Mouse (Mus musculus) left cerebral cortex, adult 2 months (tissue): ENCODE data around the gene Bbc3. TPM values are rescaled to one million over a fixed set of nuclear protein-coding genes. Genes with fewer than 3 reads are reported as not detected.
A peak's percentile ranks its signal among the peaks of the same experiment; 100 is the strongest.
"Not testable (repeated sequence)": the region's sequence is repeated elsewhere in the genome, so short reads cannot be mapped to it uniquely, and the experiment has no call there.

Experiments used
- DNase-seq, 2 experiments: peaks; one replicate each; pipeline ENCODE4 v3.0.0; 2021 to 2022; ENCODE audit warnings: low spot score in 2 of 2, mixed read lengths in 1 of 2; ENCODE audit errors: extremely low spot score in 1 of 2
- H3K27ac ChIP-seq: fragments of 200-600 bp; 2 replicates; pipeline ENCODE4 v1.8.1; 2022
- H3K4me3 ChIP-seq: fragments of 200-600 bp; 2 replicates; pipeline ENCODE4 v1.8.1; 2022
- CTCF ChIP-seq: fragments of 200-600 bp; IDR thresholded peaks from 2 replicates; pipeline ENCODE4 v1.8.1; 2022; ENCODE audit warnings: antibody characterized with exemption, mild to moderate bottlenecking, moderate library complexity
- intact Hi-C: fragments of 180-260 bp; cut with DNase I; formaldehyde crosslinking; loops from one replicate; pipeline ENCODE4 v1.15.1; 2025
- long read RNA-seq, 2 experiments: library from polyadenylated mRNA; stranded (forward); transcript quantifications; one replicate each; pipeline ENCODE4 v2.0.0; 2021; ENCODE audit warnings: borderline mapping rate in 2 of 2
- total RNA-seq, 2 experiments: library from RNA; stranded (reverse); gene quantifications; 2 replicates each; pipeline ENCODE4 v1.2.3; 2021

Bbc3 gene
- 1 to 10 TPM; 9.1 to 9.7 TPM for total RNA-seq
- long read RNA-seq, experiment 1, transcript Bbc3-201 (4 exons, 1,814 nt) = major isoform, 6 of 13 reads
- long read RNA-seq, experiment 1, partial matches to known transcripts = 1 of 13 reads
- long read RNA-seq, experiment 1, other reads (novel, unspliced or antisense) = 4 of 13 reads
- long read RNA-seq, experiment 2, partial matches to known transcripts = 0 of 6 reads
- long read RNA-seq, experiment 2, other reads (novel, unspliced or antisense) = 4 of 6 reads

DNA sequence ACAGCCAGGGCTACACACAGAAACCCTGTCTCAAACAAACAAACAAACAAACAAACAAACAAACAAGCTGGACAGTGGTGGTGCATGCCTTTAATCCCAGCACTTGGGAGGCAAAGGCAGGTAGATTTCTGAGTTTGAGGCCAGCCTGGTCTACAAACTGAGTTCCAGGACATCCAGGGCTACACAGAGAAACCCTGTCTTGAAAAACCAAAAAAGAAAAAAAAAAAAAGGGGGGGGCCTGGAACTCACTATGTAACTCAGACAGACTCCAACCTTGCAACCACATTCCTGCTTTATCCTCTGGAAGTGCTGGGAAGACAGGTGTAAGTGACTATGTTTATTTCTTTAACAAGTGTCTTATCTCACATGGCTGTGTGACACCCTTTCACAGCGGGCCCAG is at the start of gene Bbc3:
Bbc3 (plus strand) TSS at position 301 of the 400 bp plus-strand sequence.
- DNase-seq, intact Hi-C loops: not testable (repeated sequence)
- H3K27ac ChIP-seq = peak within 1 kb of the TSS; percentile 38
- H3K4me3 ChIP-seq = peak within 1 kb of the TSS; percentile 93

DNA sequence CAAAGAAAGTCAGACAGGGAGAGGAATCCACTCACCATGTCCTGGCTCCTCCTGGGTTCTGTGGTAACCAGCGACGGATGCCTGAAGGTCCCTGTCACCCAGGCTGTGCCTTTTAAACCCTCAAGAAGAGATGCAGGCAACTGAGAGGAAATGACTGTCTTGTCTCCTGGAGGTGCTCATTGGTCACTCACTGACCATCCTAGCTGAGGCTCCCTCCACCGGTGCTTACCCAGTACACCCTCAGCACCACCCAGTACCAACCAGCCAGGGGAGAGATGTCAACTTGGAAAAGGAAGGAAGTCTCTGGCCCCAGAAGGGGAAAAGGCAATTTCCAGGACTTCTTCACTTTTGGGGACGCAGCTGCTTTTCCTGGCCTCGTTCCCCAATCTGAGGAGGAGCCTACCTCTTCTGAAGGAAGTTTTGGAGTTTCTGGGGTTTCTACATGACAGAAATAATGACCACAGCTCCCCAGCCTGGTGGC is 49.0 kb upstream of the Bbc3 start, which contains the start of gene C5ar1:
C5ar1 (minus strand) TSS at position 431 of the 481 bp plus-strand sequence.
- Histone ChIP-seq H3K27ac (no peak within 1 kb of the TSS), H3K4me3 (no peak within 1 kb of the TSS)
- TF ChIP-seq CTCF = no peak
- intact Hi-C loops = no loop called here
- no peak for DNase-seq

DNA sequence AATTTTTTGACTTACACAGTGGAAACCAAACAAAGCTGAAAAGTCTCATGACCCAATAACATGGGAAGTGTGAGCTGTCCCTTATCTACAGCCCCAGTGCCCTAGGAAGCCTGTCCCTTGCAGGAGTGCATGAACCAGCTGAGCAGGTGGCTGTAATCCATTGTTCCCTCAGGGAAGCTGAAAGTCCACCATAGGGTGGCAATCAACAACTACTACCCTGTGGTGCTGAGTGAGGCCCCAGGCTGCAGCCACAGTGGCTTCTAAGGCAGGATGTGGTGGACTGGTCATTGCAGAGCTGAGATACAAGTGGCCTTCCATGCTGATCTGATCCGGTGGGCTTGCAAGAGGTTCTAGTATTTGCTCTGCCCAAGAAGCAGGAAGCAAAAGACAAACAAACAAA is 47.1 kb upstream of the Bbc3 start:
- no peak overlapping the region for H3K27ac ChIP-seq
- intact Hi-C loops = loop anchor here (10.0 kb wide), 1 partner anchor 166 kb away; the partner anchor contains the start of gene Napa
- TF ChIP-seq CTCF = no peak
- no peak overlapping the region for H3K4me3 ChIP-seq
- DNase-seq = no peak

DNA sequence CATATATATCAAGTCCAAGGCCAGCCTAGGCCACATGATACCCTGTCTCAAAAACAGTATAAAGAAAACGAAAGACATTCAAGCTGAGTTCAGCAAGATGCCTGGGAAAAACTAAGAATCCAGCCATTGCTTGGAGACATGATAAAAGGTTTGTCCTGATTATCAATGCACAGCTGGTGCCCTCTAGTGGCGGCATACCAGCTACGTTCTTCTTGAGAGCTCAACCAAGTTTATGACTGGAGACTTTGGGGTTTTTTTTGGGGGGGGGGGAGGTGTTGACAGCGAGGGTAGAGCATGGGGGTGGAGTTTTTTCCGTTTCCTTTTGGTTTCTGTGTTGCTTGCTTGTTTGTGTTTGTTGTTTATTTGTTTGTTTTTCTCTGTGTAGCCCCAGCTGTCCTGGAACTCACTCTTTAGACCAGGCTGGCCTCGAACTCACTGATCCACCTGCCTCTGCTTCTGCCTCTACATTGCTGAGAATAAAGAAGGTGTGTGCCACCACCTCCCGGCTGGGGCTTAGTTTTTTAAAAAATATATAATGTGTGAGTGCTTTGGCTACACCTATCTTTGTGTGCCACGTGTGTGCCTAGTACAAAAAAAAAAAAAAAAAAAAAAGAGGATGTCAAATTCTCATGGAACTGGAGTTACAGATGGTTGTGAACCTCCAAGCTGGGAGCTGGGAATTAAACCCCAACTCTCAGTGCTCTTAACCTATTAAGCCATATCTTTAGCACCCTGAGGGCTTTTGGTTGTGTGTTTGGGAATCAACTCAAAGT is 45.0 kb upstream of the Bbc3 start:
- Histone ChIP-seq H3K27ac (no peak overlapping the region), H3K4me3 (no peak overlapping the region)
- intact Hi-C loops = loop anchor here (1.0 to 10.0 kb wide), 2 partner anchors 71 to 168 kb away; partner anchors contain the start of gene Napa
- TF ChIP-seq CTCF = peak; percentile 68
- peak; percentile 69 to 77 for DNase-seq

DNA sequence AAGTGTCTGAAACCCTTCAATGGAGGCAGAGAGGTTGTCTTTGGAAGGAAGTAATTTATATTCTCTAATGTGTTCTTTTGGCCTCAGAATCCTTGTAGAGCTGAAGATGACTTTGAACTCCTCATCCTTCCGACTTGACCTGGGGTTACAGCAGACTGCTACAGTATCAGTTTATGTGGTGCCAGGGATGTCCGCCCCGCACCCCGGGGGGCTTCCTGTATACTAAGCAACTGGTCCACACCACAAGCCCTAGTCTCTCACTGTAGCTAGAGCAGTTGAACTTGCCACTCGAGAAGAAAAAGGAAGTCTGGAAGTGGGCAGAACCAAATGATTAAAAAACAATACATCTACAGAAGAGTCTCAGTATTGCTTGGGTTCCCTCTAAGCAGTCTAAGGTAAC is 44.4 kb upstream of the Bbc3 start:
- DNase-seq = no peak
- Histone ChIP-seq H3K4me3 (no peak overlapping the region), H3K27ac (no peak overlapping the region)
- intact Hi-C loops = loop anchor here (1.0 to 10.0 kb wide), 2 partner anchors 72 to 169 kb away; partner anchors contain the start of gene Napa
- TF ChIP-seq CTCF = no peak

DNA sequence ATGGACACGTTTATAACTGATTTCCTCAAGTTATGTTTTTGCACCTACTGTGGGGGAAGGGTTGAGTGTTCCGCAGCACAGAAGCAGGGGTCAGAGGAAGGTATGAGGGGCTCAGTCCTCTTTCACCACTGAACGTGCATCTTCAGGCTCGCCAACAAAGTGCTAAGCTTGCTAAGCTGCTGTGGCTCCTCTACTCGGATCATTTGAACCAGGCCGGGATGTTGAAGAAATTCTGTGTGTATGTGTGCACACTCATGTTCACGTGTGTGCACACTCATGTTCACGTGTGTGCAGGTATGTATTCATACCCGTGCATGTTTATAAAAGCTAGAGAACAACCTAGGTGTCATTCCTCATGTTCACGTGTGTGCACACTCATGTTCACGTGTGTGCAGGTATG is 42.3 kb upstream of the Bbc3 start:
- TF ChIP-seq CTCF = no peak
- intact Hi-C loops = loop anchor here (10.0 kb wide), 1 partner anchor 171 kb away; the partner anchor contains the start of gene Napa
- Histone ChIP-seq H3K4me3 (no peak overlapping the region), H3K27ac (no peak overlapping the region)
- no peak for DNase-seq

DNA sequence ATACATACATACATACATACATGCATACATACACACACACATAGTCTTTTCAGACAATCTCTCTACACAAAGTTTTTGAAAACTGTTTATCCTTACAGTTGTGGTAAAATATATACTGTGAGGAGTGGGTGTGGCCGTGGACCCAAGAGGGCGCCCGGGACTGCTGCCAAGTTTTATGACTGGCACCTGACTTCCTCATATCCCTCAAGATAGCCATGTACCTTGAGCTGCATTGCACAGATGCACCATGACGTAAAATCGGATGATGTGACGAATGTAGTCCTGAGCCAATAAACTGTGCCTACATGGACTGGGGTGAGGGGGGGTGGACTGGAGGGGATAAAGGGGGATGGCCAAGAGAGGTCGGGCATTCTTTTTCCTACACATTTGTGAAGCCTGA is 41.6 kb upstream of the Bbc3 start:
- not testable (repeated sequence) for H3K27ac ChIP-seq, DNase-seq, H3K4me3 ChIP-seq
- intact Hi-C loops = loop anchor here (10.0 kb wide), 1 partner anchor 172 kb away; the partner anchor contains the start of gene Napa

DNA sequence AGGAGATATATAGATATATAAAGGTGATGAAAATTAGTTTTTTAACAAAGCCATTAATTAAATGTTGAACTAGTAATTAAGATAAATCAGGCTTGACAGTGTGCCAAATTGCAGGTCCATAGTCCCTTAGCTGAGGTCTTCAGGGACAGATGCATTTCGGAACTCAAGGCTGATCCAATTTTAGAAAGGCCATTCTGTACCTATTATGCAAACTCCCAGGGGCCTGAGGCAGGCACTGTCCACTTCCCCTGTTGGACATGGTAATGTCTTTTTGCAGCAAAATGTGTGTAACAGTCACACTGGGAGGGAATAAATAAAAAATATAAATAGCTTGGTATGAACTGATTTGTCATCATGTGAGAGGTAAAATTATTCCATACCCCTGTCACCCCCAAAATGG is 37.1 kb upstream of the Bbc3 start:
- intact Hi-C loops = no loop called here
- no peak for DNase-seq
- Histone ChIP-seq H3K4me3 (no peak overlapping the region), H3K27ac (no peak overlapping the region; the same call in 1 of the 2 replicates)
- no peak for TF ChIP-seq CTCF

DNA sequence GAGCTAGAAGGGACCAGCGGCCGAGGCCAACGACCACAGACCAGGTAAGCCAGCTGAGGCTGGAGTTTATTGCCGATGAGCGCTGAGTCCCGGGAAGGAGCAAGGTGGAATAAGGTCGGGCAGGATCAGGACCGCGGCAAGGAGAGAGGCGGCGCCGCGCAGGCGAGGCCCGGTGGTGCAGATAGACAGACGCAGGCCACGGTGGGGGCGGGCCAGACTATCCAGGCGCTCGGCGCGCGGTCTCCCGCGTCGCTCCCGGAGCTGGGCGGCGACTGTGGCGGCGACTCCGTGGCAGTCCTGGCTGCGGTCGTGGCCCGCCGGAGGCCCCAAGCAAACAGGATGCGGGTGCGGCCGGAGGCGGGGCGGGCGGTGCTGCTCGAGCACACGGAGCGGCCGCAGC is 35.5 kb upstream of the Bbc3 start:
- Histone ChIP-seq H3K4me3 (peak overlapping the region; percentile 86), H3K27ac (peak overlapping the region; percentile 89)
- intact Hi-C loops = no loop called here
- peak; percentile 67 to 80 for DNase-seq
- TF ChIP-seq CTCF = peak; percentile 26

DNA sequence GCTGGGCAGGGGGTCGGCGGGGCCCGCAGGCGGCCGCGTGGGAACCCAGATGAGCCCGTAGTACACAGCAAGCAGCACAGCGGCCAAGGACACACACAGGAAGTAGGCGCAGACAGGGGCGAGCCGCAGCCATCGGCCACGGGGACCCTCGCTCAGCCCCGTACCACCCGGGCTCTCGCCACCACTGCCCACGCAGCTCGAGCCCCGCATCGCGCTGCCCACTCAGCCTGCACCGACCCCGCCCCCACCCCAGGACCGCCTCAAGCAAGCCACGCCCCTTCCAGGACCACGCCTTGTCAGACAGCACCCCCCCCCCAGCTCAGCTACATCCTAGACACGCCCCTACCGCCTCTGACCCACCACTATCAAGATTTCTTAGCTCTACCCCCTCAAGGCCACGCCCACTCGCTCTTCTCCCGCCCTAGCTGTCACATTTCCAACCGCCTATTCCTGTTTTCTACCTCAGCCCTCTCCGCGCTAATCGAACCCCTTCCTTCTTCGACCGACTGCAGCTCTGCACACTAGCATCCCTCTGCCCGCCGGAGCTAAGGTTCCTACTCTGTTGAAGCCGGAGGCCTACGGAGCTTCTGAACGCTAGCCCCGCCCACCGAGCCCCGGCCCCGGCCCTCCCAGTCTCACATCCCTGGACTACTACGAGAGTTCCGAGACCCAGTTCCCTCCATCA is 35.0 kb upstream of the Bbc3 start, which contains the start of gene Inafm1:
Inafm1 (minus strand) TSS at position 537 of the 685 bp plus-strand sequence.
- peak within 1 kb of the TSS; percentile 89 for H3K27ac ChIP-seq
- TF ChIP-seq CTCF = no peak
- peak; percentile 64 to 84 for DNase-seq
- intact Hi-C loops = no loop called here
- peak within 1 kb of the TSS; percentile 86 for H3K4me3 ChIP-seq

DNA sequence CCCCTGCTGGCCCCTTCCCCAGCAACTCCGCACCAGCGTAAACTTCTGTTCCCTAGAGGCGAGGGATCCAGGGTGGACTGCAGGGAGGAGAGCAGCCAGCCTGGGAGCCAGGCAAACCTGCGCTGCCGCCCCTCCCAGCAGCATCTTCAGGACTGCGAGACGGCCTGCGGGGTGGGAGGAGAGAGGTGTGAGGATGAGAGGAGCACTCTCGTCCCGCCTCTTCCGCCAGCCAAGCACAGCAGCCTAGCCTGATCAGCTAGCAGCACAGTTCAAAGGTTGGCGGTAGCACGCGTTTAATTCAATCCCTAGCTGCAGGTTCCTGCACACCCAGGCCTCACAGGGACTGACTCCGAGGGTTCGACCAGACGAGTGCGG is 34.4 kb upstream of the Bbc3 start:
- intact Hi-C loops = no loop called here
- Histone ChIP-seq H3K4me3 (peak overlapping the region; percentile 86), H3K27ac (peak overlapping the region; percentile 67)
- no peak for TF ChIP-seq CTCF
- peak; percentile 62 to 67 for DNase-seq
